Mouse (Mus musculus) midbrain, embryonic 15.5 days (tissue): ENCODE results near the gene Lipo4. TPM values are rescaled to one million over a fixed set of nuclear protein-coding genes. Genes with fewer than 3 reads are reported as not detected.
"Not testable (repeated sequence)": the region's sequence is repeated elsewhere in the genome, so short reads cannot be mapped to it uniquely, and the experiment has no call there.

Experiments
- ATAC-seq: fragments of 200-750 bp; cut with Nextera tagmentation; replicated peaks from 2 replicates; pipeline ENCODE4 v1.8.0; 2017; ENCODE audit warnings: moderate TSS enrichment
- H3K27ac ChIP-seq: fragments of 300-500 bp; sonication (generic); 2 replicates; pipeline ENCODE4 v1.5.1; 2015; ENCODE audit warnings: mild to moderate bottlenecking, inconsistent platforms
- H3K27me3 ChIP-seq: fragments of 300-500 bp; sonication (generic); replicated peaks from 2 replicates; pipeline ENCODE4 v1.6.1; 2015; ENCODE audit warnings: inconsistent platforms
- H3K36me3 ChIP-seq: fragments of 300-500 bp; sonication (generic); replicated peaks from 2 replicates; pipeline ENCODE4 v1.6.1; 2015; ENCODE audit warnings: inconsistent platforms
- H3K4me1 ChIP-seq: fragments of 300-500 bp; sonication (generic); 2 replicates; pipeline ENCODE4 v1.6.1; 2015; ENCODE audit warnings: inconsistent platforms
- H3K4me2 ChIP-seq: fragments of 300-500 bp; sonication (generic); 2 replicates; pipeline ENCODE4 v1.6.1; 2015; ENCODE audit warnings: inconsistent platforms, mild to moderate bottlenecking, moderate library complexity
- H3K4me3 ChIP-seq: fragments of 300-500 bp; sonication (generic); 2 replicates; pipeline ENCODE4 v1.5.1; 2015; ENCODE audit warnings: mild to moderate bottlenecking, inconsistent platforms
- H3K9ac ChIP-seq: fragments of 300-500 bp; sonication (generic); 2 replicates; pipeline ENCODE4 v1.6.1; 2015; ENCODE audit warnings: mild to moderate bottlenecking, inconsistent platforms
- H3K9me3 ChIP-seq: fragments of 300-500 bp; sonication (generic); 2 replicates; pipeline ENCODE4 v1.6.1; 2016; ENCODE audit warnings: inconsistent platforms
- whole genome bisulfite sequencing: fragments of 180-500 bp; shearing (Covaris S2); methylation state at CpG from one replicate; pipeline ENCODE4 v1.1.7; 2015; ENCODE audit warnings: mixed read lengths; 5-methylcytosine and 5-hydroxymethylcytosine counted together
- polyA plus RNA-seq: library from polyadenylated mRNA; unstranded; fragments of >200 nt; fragmentation: Nextera tagmentation; extraction: Ambion mirVana; gene quantifications from 2 replicates; pipeline ENCODE4 v1.2.1, GENCODE M21; 2015

Gene Lipo4
- not detected in 2 replicates for polyA plus RNA-seq

DNA sequence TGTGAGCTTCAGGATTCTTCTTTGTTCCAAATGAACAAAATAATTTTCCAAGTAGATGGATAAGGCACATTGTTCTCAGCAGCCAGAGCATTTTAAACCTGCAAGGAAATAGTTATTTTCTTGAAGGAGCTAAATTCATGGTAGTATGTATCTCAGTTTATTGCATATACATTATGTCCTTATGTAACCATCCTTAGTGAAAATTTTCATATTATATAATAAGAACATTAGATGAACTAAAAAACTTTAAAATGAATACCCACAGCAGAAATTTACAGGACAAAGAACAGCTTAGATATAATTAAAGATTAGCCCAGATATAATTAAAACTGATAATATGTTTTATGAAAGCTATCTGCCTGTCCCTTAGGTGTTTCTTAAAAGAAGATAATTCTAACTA lies at the start of gene Lipo4:
TSS of gene Lipo4 (minus strand) at position 101 of the 400 bp plus-strand sequence.
- H3K9ac ChIP-seq, result no peak within 1 kb of the TSS
- H3K36me3 ChIP-seq, result no peaks in the 10 kb centered on the region
- no peak within 1 kb of the TSS for H3K4me3 ChIP-seq
- no peaks in the 10 kb centered on the region for H3K9me3 ChIP-seq
- H3K4me2 ChIP-seq, result no peak within 1 kb of the TSS
- no peak within 1 kb of the TSS for H3K27ac ChIP-seq
- ATAC-seq, result no peak
- H3K4me1 ChIP-seq, result no peaks in the 10 kb centered on the region
- H3K27me3 ChIP-seq, result no peaks in the 10 kb centered on the region

DNA sequence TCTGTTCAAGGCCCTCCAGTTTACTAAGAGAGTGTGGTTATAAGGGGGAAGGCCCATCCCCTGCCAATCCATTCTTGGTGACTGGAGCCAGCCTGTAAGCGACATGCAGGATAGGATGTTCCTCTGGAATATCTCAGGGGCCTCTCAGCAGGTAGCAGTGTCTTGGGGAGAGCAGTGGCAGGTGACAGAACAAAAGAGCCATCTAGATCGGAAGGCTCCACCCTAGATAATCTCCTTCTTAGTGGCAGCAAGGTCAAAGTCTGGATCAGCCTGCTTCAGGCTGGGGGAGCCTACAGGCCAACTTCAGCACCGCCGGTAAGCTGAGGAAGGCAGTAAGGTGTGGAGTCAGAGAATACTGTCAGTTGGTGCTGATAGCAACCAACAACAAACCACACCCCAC lies 61.2 kb downstream of the Lipo4 start:
- not testable (repeated sequence) for ATAC-seq, H3K9me3 ChIP-seq, H3K27me3 ChIP-seq, H3K27ac ChIP-seq, H3K4me3 ChIP-seq, H3K4me2 ChIP-seq, H3K4me1 ChIP-seq, H3K36me3 ChIP-seq, H3K9ac ChIP-seq
- WGBS, result 35% methylated on average over 4 of the region's 4 CpGs

DNA sequence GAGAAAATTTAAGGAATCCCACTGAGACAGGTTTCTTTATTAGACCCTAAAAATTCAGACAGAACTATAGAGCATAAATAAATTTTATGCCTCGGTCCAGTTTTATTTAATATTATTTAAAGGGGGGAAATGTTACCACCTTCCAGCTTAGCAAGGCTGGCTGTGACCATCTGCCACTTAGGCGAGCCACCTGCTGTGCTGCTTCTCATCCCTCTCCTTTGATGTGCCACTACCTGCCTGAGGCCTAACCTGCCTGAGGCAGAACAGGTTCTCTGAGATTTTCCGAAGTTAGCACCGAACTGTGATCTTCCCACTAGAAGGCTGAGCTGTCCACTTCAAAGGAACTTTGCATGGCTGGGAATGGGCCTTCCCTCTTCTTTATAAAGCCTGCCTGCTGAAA lies 63.9 kb downstream of the Lipo4 start:
- Histone ChIP-seq H3K4me1 (no peaks in the 10 kb centered on the region), H3K9me3 (no peaks in the 10 kb centered on the region), H3K9ac (no peak overlapping the region), H3K4me2 (no peak overlapping the region), H3K4me3 (no peak overlapping the region), H3K27me3 (no peaks in the 10 kb centered on the region), H3K36me3 (no peaks in the 10 kb centered on the region), H3K27ac (no peak overlapping the region)
- no peak for ATAC-seq
- WGBS, result 70% methylated on average over 4 of the region's 4 CpGs

Other genes starting within 250 kb of the Lipo4 start
- gene Rnls, start 125.5 kb downstream of the Lipo4 start, polyA plus RNA-seq, result 10.7 and 10.9 TPM in 2 replicates
- not detected in 2 replicates for gene Gm8978, start 107.5 kb upstream of the Lipo4 start, polyA plus RNA-seq
- 0.41 and 0.63 TPM in 2 replicates for gene Lipo2, start 233.6 kb upstream of the Lipo4 start, polyA plus RNA-seq
- 12.8 and 12.9 TPM in 2 replicates for gene Lipo3, start 244.2 kb upstream of the Lipo4 start, polyA plus RNA-seq